Mouse (Mus musculus) c-Kit-positive CD71-negative TER-119-negative erythroid progenitor cells, embryonic 14.5 days (primary cell): ENCODE measurements around the gene Hpdl.

Source experiments
- DNase-seq: peaks from one replicate; pipeline ENCODE4 v3.0.0-alpha.2; 2013; ENCODE audit warnings: low read depth

Gene Hpdl

GRCm38 (mm10) chr4:116796442-116797110, 24.9 kb downstream of the Hpdl start:
- no peak for DNase-seq

- DNase-seq = no peak
These were observed 27.2 kb downstream of the Hpdl start for GRCm38 (mm10) chr4:116794273-116794672.

GRCm38 (mm10) chr4:116792453-116792852, 29.1 kb downstream of the Hpdl start:
- no peak for DNase-seq

GRCm38 (mm10) chr4:116788956-116789355, 32.6 kb downstream of the Hpdl start:
- DNase-seq = peak; percentile 85

- no peak for DNase-seq
These were observed 33.3 kb downstream of the Hpdl start for GRCm38 (mm10) chr4:116787985-116788760.

GRCm38 (mm10) chr4:116786587-116786986, 34.9 kb downstream of the Hpdl start:
- DNase-seq = no peak

GRCm38 (mm10) chr4:116782171-116782570, 39.3 kb downstream of the Hpdl start:
- no peak for DNase-seq

GRCm38 (mm10) chr4:116781366-116781765, 40.1 kb downstream of the Hpdl start:
- DNase-seq = no peak

GRCm38 (mm10) chr4:116780541-116780940, 41.0 kb downstream of the Hpdl start:
- DNase-seq = no peak

GRCm38 (mm10) chr4:116777079-116777478, 44.4 kb downstream of the Hpdl start:
- no peak for DNase-seq

- no peak for DNase-seq
These were observed 45.1 kb downstream of the Hpdl start for GRCm38 (mm10) chr4:116776391-116776790.
